Mouse (Mus musculus) cerebellum, postnatal 10 days (tissue): ENCODE measurements around the gene Ska3.
"Not testable (repeated sequence)": the region's sequence is repeated elsewhere in the genome, so short reads cannot be mapped to it uniquely, and the experiment has no call there.

Experiments used
- DNase-seq, 2 experiments: peaks; one replicate each; pipeline ENCODE4 v3.0.0; 2021; ENCODE audit warnings: mixed read lengths in 2 of 2

Gene Ska3

GRCm38 (mm10) chr14:57825788-57826751, at the start of gene Ska3, which contains the start of gene Mrpl57:
Gene Ska3, minus strand, starts transcription at chr14:57826185.
Gene Mrpl57, plus strand, starts transcription at chr14:57826234.
- peak; percentile 95 to 96 for DNase-seq

- peak; percentile 20 to 29 for DNase-seq
Measured at GRCm38 (mm10) chr14:57866676-57867276, 40.8 kb upstream of the Ska3 start.

GRCm38 (mm10) chr14:57865256-57865655, 39.3 kb upstream of the Ska3 start:
- no peak for DNase-seq

GRCm38 (mm10) chr14:57863129-57863528, 37.1 kb upstream of the Ska3 start:
- DNase-seq, result no peak

GRCm38 (mm10) chr14:57861987-57862412, 36.0 kb upstream of the Ska3 start:
- DNase-seq, result no peak

- DNase-seq, result no peak
Measured at GRCm38 (mm10) chr14:57859520-57859919, 33.5 kb upstream of the Ska3 start.

- DNase-seq, result no peak
Measured at GRCm38 (mm10) chr14:57858601-57859000, 32.6 kb upstream of the Ska3 start.

- not testable (repeated sequence) for DNase-seq
Measured at GRCm38 (mm10) chr14:57856037-57856436, 30.1 kb upstream of the Ska3 start.

- no peak for DNase-seq
Measured at GRCm38 (mm10) chr14:57852961-57853360, 27.0 kb upstream of the Ska3 start.

- no peak for DNase-seq
Measured at GRCm38 (mm10) chr14:57850330-57850729, 24.3 kb upstream of the Ska3 start.

GRCm38 (mm10) chr14:57848646-57849045, 22.7 kb upstream of the Ska3 start:
- DNase-seq, result no peak

GRCm38 (mm10) chr14:57848061-57848460, 22.1 kb upstream of the Ska3 start:
- DNase-seq, result not testable (repeated sequence)

- DNase-seq, result no peak
Measured at GRCm38 (mm10) chr14:57844535-57844934, 18.6 kb upstream of the Ska3 start.

- no peak for DNase-seq
Measured at GRCm38 (mm10) chr14:57835157-57835556, 9.2 kb upstream of the Ska3 start.

- no peak for DNase-seq
Measured at GRCm38 (mm10) chr14:57833526-57833925, 7.5 kb upstream of the Ska3 start.

GRCm38 (mm10) chr14:57827284-57827683, 1.3 kb upstream of the Ska3 start:
- DNase-seq, result no peak

- no peak for DNase-seq
Measured at GRCm38 (mm10) chr14:57820839-57821238, 5.1 kb downstream of the Ska3 start.

GRCm38 (mm10) chr14:57811844-57812243, 14.1 kb downstream of the Ska3 start:
- no peak for DNase-seq

- no peak for DNase-seq
Measured at GRCm38 (mm10) chr14:57810886-57811285, 15.1 kb downstream of the Ska3 start.

- DNase-seq, result peak; percentile 33 to 56
Measured at GRCm38 (mm10) chr14:57808558-57808957, 17.4 kb downstream of the Ska3 start.

GRCm38 (mm10) chr14:57803731-57804130, 22.3 kb downstream of the Ska3 start:
- DNase-seq, result no peak

GRCm38 (mm10) chr14:57797991-57798931, 27.7 kb downstream of the Ska3 start, which contains the start of gene Sap18:
Gene Sap18, plus strand, starts transcription at chr14:57798180.
- DNase-seq, result peak; percentile 97 to 99

GRCm38 (mm10) chr14:57797551-57797950, 28.4 kb downstream of the Ska3 start:
- DNase-seq, result peak in 1 of 2 experiments; percentile 26
